Mouse (Mus musculus) olfactory bulb, adult 2 months (tissue): ENCODE results near the gene Atoh8. TPM values are rescaled to one million over a fixed set of nuclear protein-coding genes. Genes with fewer than 3 reads are reported as not detected.

Experiments used
- H3K27ac ChIP-seq: fragments of 200-500 bp; 2 replicates; pipeline ENCODE4 v1.5.1; 2012; ENCODE audit warnings: low read depth, low read length; ENCODE audit not compliant: insufficient read depth
- H3K4me1 ChIP-seq: fragments of 200-500 bp; 2 replicates; pipeline ENCODE4 v1.6.1; 2012; ENCODE audit warnings: low read length; ENCODE audit not compliant: control insufficient read depth, insufficient read depth
- H3K4me3 ChIP-seq: fragments of 200-500 bp; 2 replicates; pipeline ENCODE4 v1.5.1; 2012; ENCODE audit warnings: mild to moderate bottlenecking, low read depth, low read length, moderate library complexity; ENCODE audit not compliant: insufficient read depth
- CTCF ChIP-seq: fragments of 200-500 bp; IDR thresholded peaks from 2 replicates; pipeline ENCODE4 v1.5.1; 2012; ENCODE audit warnings: low read depth, mild to moderate bottlenecking, low read length, moderate library complexity; ENCODE audit not compliant: insufficient read depth
- POLR2A ChIP-seq: fragments of 200-500 bp; IDR thresholded peaks from 2 replicates; pipeline ENCODE4 v1.6.1; 2012; ENCODE audit warnings: mild to moderate bottlenecking, low read depth, low read length, moderate library complexity; ENCODE audit not compliant: insufficient read depth
- WGBS: fragments of 180-500 bp; shearing (Covaris S2); methylation state at CpG from one replicate; pipeline ENCODE4 v1.1.7; 2018; 5-methylcytosine and 5-hydroxymethylcytosine counted together
- polyA plus RNA-seq: library from polyadenylated mRNA; stranded (reverse); fragments of >200 nt; gene quantifications from 2 replicates; pipeline ENCODE4 v1.2.4, GENCODE M21; 2012; ENCODE audit warnings: low replicate concordance; ENCODE audit not compliant: missing spikeins, insufficient read depth, insufficient read length

Gene Atoh8
- polyA plus RNA-seq, 1 experiment, result not detected

- Histone ChIP-seq H3K4me1 (no peaks in the 10 kb centered on the region), H3K4me3 (no peak overlapping the region), H3K27ac (no peak overlapping the region)
- no peak for TF ChIP-seq POLR2A
- TF ChIP-seq CTCF, result no peak
Measured at GRCm38 (mm10) chr6:72197515-72197914, 37.9 kb downstream of the Atoh8 start.

GRCm38 (mm10) chr6:72196660-72197059 is 38.7 kb downstream of the Atoh8 start:
- no peak overlapping the region for H3K4me3 ChIP-seq
- TF ChIP-seq POLR2A (no peak), CTCF (no peak)
- H3K27ac ChIP-seq, result no peak overlapping the region
- WGBS, result 85% methylated on average over 3 of the region's 3 CpGs
- no peaks in the 10 kb centered on the region for H3K4me1 ChIP-seq

- Histone ChIP-seq H3K4me3 (no peak overlapping the region), H3K4me1 (peaks cover 10% of the 10 kb centered on the region), H3K27ac (no peak overlapping the region)
- 67% methylated on average over 5 of the region's 5 CpGs for WGBS
- no peak for TF ChIP-seq CTCF
- no peak for TF ChIP-seq POLR2A
Measured at GRCm38 (mm10) chr6:72190577-72190976, 44.8 kb downstream of the Atoh8 start.

GRCm38 (mm10) chr6:72190120-72190519 is 45.3 kb downstream of the Atoh8 start:
- Histone ChIP-seq H3K4me3 (no peak overlapping the region), H3K27ac (no peak overlapping the region), H3K4me1 (peaks cover 10% of the 10 kb centered on the region)
- WGBS, result 52% methylated on average over 6 of the region's 6 CpGs
- no peak for TF ChIP-seq CTCF

- Histone ChIP-seq H3K4me3 (no peak overlapping the region), H3K27ac (no peak overlapping the region), H3K4me1 (peaks cover 10% of the 10 kb centered on the region)
- TF ChIP-seq CTCF (no peak), POLR2A (no peak)
- WGBS, result 11% methylated on average over 29 of the region's 29 CpGs
Measured at GRCm38 (mm10) chr6:72189061-72189863, 46.1 kb downstream of the Atoh8 start.

GRCm38 (mm10) chr6:72186809-72187208 is 48.6 kb downstream of the Atoh8 start:
- 91% methylated on average over 6 of the region's 6 CpGs for WGBS
- TF ChIP-seq CTCF, result no peak
- TF ChIP-seq POLR2A, result no peak
- H3K4me1 ChIP-seq, result peaks cover 10% of the 10 kb centered on the region
- H3K27ac ChIP-seq, result no peak overlapping the region
- H3K4me3 ChIP-seq, result no peak overlapping the region

GRCm38 (mm10) chr6:72185893-72186490 is 49.4 kb downstream of the Atoh8 start:
- 4% methylated on average over 6 of the region's 6 CpGs for WGBS
- H3K27ac ChIP-seq, result no peak overlapping the region
- peaks cover 10% of the 10 kb centered on the region for H3K4me1 ChIP-seq
- H3K4me3 ChIP-seq, result no peak overlapping the region
- TF ChIP-seq POLR2A (no peak), CTCF (peak; percentile 93)

- 95% methylated on average over 5 of the region's 5 CpGs for WGBS
- H3K4me1 ChIP-seq, result peaks cover 9% of the 10 kb centered on the region
- TF ChIP-seq CTCF (no peak), POLR2A (no peak)
Measured at GRCm38 (mm10) chr6:72184576-72184975, 50.8 kb downstream of the Atoh8 start.

GRCm38 (mm10) chr6:72179562-72180502 is 55.5 kb downstream of the Atoh8 start:
- WGBS, result 85% methylated on average over 12 of the region's 12 CpGs
- Histone ChIP-seq H3K4me3 (no peak overlapping the region), H3K4me1 (peaks cover 3% of the 10 kb centered on the region; the same call in 1 of the 2 replicates), H3K27ac (no peak overlapping the region)
- TF ChIP-seq POLR2A (no peak), CTCF (no peak)

More at GRCm38 (mm10) chr6:72184576-72184975, 50.8 kb downstream of the Atoh8 start:
- H3K4me3 ChIP-seq, result no peak overlapping the region
- no peak overlapping the region for H3K27ac ChIP-seq
